Mouse (Mus musculus) thymus, adult 2 months (tissue): ENCODE data around the gene Zswim4.

ENCODE experiments used
- CTCF ChIP-seq: fragments of 200-500 bp; IDR thresholded peaks from 2 replicates; pipeline ENCODE4 v1.5.1; 2012; ENCODE audit warnings: mild to moderate bottlenecking, control low read depth, low read length, moderate library complexity, borderline replicate concordance; ENCODE audit not compliant: control insufficient read depth, poor library complexity, insufficient read depth; ENCODE audit errors: extremely low read depth
- POLR2A ChIP-seq: fragments of 200-500 bp; IDR thresholded peaks from 2 replicates; pipeline ENCODE4 v1.6.1; 2012; ENCODE audit warnings: mild to moderate bottlenecking, low read length, control low read depth, moderate library complexity; ENCODE audit not compliant: control insufficient read depth, poor library complexity, insufficient read depth; ENCODE audit errors: extremely low read depth

GRCm38 (mm10) chr8:84192023-84192422, 44.8 kb downstream of the Zswim4 start:
- no peak for TF ChIP-seq POLR2A
- no peak for TF ChIP-seq CTCF
